In the genomic region with DNA sequence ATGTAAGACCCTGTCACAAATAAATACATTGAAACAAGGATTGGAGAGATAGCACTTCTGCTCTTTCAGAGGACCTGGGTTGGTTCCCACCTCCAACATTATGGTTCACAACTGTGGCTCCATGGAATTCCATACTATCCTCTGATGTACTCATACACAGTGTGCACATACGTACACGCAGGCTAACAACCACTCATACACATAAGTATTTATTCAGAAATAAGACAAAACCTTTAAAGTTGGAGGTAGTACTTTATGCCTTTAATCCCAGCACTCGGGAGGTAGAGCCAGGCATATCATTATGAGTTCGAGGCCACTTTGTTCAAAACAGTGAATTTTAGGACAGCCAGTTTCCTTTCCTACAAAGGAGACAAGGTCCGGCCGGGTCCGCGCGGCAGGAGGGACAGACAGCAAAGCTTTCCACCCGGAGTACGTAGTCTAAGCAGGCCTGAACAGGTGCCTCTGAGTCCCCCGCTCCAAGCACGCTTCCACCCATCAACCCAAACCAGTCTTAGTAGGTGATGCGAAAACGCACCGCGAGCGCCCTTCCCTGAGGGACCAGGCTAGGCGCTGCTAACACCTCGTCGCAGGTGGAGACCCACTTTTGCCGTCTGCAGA, we compare ENCODE assay signal across 1 mouse cellular context.
TF ChIP-seq lines count a peak whose summit lies in the region.

No protein-coding gene starts in this region.

TF ChIP-seq in MEL, 35 proteins besides CTCF, POLR2A, EP300 and RAD21 (continued from another document):
- TF ChIP-seq ETS1 (IDR thresholded peaks at IDR 0.05; ENCODE audit: low read depth, low read length): no peak
- TF ChIP-seq TAL1 (IDR thresholded peaks at IDR 0.05; ENCODE audit: low read length): no peak
